Mouse (Mus musculus) neural tube, embryonic 10.5 days (tissue): ENCODE data around the gene Rph3a.
"Not testable (repeated sequence)": the region's sequence is repeated elsewhere in the genome, so short reads cannot be mapped to it uniquely, and the experiment has no call there.

Experiments used
- DNase-seq: peaks from one replicate; pipeline ENCODE4 v3.0.0-alpha.2; 2017; ENCODE audit warnings: low spot score; ENCODE audit errors: extremely low spot score

Rph3a gene

DNA sequence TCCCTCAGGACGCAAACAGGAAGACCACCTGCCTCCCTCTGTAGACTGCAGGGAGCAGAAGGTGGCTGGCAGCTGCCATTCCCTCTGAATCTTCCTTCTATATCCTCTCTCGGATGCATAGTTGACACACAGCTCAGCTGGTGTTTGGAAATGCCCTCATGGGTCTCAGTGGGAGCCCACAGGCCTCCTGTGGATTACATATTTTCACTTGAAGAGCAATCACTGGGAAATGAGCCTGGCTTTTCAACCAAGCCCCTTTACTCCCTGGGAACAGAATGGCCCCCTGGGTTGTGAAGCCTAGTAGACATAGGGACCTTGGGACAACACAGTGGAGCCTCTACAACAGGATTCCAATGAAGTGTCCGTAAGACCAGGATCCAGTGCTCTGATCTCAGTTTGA is 33.8 kb downstream of the Rph3a start:
- DNase-seq = no peak

DNA sequence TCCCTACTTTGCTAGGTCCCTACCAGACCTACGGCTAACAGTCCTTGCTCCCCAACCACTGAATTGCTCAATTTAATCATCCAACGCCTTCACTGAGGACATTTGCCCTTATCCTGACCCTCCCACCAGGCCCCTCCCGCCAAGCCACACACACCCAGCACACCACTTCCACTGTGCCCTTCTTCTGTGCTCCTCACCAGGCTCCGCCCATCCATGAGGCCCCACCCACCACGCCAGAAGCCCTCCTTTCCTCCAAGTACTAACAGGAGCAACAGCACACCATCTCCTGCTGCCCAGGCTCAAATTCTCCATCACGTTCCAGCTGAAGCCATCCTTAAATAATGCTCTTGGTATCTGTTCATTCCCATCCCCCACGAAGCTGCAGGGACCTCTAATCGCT is 35.4 kb downstream of the Rph3a start:
- DNase-seq = no peak

DNA sequence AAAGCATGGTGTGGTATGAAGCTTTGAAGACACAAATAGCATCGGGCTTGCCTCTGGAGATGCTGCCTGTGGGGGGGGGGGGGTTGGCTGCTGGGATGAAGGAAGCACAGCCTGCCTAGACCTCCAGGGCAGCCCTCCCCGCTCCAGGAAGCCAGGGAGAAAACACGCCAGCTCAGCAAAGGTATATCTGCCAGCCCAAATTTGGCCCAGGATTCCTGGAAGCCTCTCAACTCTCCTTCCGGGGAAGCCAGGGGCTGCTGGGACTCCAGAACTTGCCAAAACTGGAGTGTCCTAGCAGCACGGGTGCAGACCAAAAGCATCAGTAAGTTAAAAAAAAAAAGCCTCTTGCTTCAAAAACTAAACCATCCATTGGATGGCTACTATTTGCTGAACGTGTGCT is 37.6 kb downstream of the Rph3a start:
- DNase-seq = no peak

DNA sequence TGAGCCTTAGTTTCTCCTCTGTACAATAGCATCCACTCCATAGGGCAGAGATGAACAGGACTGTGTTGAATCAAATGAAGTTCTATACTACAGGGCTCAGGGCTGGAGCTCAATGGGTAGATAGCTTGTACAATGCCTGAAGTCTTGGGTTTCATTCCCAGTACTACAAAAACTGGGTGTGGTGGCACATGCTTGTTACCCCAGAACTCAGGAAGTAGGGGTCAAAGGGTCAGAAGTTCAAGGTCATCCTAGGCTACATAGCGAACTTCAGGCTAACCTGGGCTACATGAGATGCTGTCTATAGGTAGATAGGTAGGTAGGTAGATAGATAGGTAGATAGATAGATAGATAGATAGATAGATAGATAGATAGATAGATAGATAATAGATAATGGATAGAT is 38.6 kb downstream of the Rph3a start:
- DNase-seq = no peak

DNA sequence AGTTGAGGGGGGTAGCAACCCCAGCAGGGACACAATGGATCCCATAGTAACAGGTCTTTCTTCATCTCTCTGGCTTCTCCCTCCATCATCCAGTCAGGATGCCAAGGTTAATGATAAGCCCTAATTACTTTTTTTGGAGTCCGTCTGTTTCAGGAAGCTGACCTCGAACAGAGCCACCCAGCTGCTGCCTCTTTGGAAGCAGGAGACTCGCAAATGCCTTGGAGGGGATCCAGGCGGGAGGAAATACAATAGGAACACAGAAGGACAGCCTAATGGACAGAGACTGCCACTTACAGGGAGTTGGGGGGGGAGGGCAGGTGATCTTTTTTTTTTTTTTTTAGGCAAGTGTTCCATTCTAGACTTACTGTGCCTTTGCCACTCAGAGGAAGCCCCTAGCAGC is 40.2 kb downstream of the Rph3a start:
- no peak for DNase-seq

DNA sequence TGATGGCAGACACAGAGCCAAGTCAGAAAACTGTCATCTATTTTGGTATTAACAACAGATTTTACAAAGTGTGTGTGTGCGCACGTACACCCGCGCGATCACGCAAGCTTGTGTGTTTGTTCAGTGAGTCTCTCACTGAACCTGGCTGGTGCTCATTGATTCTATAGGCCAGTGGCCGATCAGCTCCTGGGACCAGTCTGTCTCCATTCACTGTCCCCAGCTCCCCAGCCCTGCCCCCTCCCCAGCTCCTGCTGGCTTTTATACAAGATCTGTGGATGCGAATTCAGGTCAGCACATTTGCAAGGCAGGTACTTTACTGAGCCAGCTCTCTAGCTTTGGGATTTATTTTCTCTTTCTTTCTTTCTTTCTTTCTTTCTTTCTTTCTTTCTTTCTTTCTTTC is 41.1 kb downstream of the Rph3a start:
- DNase-seq = no peak

DNA sequence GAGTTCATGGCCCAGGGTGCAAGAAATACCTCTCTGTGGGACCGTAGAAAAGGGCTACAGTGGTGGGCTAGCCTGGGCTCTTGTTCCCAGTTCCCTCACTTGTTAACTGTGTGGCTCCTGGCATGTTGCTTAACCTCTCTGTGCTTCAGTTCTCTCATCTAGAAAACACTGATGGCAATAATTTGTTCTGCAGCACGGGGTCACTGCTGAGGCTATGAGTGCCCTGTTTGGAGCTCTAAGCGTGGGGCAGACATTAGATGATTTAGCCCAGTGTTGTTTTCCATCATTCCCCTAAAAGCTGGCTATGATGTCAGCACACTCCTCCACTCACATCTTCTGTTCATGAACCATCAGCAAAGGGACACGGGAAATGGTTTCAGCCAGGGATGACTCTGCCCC is 41.8 kb downstream of the Rph3a start:
- DNase-seq = no peak

DNA sequence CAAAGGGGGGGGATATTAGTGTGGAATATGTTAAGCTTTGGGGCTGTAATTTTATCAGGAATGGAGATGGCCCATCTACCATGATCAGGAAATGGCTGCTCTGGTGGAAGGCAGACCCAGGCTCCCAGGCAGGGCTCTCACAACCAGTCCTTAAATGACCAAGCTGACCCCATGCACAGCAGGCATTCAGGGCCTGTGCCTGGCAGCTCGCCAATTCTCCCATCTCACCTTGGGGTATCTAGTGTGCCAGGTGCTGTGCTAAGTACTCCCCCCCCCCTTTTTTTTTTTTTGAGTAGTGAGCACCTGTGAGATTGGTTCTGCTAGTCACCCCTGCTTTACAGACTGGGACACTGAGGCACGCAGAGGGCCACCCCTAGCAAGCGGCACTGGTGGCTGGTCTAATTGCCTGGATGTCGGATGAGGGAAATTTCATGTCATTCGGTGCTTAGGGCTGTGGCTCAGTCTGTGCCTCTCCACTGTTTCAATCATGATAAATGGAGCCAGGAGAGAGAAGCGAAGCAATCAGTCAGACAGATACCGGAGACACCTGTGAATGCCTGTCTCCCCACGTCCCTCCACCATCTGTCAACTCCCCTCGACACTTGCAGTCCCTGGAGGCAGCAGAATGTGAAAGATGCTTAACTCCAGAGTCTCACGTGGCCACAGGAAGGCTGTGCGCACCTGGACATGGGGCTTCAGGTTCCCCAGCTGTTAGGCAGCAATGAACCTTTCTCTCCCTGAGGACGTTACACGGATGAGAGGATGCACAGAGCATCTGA is 42.3 kb downstream of the Rph3a start:
- DNase-seq = no peak

DNA sequence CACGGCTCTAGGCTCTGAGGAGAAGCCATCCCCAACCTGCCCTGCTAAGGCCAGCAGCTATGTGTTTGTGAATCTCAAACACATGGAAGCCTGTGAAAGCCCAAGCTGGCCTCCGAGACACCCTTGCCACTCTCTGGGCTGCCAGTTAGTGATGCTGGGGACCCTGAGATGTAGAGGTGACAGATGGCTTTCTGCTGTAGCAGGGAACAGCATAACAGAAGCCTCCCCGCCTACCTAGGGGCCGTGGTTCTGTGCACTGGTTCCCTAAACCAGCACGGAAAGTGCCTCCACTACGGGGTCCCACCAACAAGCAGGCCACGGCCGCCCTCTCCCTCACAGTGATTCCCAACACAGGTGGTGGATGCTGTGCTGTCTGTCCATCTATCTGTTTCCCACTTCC is 43.0 kb downstream of the Rph3a start:
- DNase-seq = no peak

DNA sequence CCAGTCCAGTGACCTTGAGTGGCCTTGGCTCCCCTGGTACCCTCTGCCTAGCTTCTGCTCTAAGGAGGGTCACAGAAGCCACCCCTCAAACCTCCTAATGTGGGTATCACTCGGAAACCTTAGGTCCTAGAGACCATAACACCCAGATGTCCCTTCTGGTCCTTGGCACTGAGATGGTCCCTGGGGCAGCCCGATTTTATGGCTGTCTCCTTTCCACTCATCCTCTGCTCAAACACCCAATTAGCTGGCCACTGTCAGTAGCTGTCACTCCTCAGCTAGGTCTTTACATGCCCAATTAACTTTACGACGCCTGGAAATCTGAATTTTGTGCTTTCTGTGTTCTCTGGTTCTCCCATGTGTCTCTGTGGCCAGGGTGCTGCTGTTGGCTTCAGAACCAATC is 43.7 kb downstream of the Rph3a start:
- no peak for DNase-seq

DNA sequence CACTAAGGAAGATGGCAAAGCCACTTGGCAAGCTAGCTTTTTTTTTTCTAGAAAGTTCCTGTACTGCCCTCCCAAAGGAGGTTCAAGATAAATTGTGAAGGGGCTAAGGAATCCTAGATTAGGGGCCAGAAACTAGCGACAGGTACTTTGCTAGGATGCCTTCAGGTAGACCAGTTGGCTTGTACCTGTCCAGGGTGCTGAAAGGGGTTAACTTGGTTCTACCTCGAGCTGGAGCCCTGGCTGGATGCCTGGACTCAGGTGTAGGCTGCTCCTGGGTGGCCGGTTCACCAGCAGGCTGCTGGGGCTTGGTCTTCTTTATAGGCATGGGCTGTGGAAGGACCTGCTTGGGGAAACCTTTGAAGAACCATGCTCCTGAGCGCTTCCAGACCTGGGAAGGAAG is 48.9 kb downstream of the Rph3a start:
- DNase-seq = no peak

DNA sequence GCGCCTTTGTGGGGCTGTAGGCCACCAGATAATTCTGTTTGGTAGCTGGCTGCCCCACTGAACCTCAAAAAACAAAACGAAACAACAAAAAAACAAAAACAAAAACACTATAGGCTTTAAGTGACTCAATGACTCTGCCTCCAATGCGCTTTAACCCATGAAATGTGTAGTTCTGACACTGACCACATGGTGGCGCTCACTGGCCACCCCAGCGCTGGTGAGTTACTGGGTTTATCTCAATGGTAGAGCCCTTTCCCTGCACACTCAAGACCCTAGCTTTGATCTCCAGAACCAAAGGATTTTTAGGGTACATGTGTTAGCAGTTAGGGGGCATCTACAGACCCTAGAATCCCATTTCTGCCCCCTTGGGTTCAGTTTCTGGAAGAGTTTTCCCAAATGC is 55.9 kb downstream of the Rph3a start:
- peak; percentile 67 for DNase-seq

DNA sequence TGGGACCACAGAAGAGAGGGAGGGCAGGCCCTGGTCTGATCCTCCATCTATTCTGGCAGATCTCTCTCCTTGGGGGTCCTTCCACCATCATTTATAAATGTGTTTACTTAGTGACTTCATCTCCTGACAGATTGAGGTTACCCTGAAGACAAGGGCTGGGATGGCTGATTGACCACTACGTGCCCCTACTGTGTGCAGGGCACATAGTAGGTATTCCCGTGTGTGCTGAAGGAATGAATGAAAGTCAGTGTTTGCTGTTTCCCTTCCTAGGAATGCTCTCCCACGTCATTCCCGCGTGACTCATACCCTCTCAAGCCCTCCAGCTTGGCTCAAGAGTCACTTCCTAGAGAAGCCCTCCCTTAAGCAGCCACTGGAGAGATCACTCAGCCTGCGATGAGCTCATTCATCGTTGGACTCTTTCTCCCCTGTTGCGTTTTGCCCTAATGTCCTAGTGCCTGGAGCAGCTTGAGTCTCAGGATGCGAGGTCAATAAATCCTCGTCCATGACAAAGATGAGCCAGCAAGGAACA is 57.6 kb downstream of the Rph3a start:
- DNase-seq = no peak

DNA sequence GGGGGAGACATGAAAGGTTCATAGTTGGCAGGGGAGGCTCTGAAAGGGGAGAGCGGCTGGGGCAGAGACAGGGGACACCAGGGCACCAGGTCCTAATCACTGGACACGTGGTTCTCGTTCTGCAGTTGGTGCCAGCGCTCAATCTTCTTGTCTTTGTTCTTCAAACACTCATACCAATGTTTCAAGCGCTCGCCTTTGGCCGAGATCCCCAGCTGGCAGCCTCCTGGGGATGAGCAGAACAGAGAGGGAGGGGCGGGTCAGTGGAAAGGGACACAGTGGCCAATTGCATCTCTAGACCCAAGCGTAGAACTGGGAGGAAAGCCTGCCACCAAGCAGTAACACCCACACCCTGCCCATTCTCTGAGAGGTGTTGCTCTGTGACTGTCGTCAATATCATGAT is 67.8 kb downstream of the Rph3a start:
- DNase-seq = no peak

DNA sequence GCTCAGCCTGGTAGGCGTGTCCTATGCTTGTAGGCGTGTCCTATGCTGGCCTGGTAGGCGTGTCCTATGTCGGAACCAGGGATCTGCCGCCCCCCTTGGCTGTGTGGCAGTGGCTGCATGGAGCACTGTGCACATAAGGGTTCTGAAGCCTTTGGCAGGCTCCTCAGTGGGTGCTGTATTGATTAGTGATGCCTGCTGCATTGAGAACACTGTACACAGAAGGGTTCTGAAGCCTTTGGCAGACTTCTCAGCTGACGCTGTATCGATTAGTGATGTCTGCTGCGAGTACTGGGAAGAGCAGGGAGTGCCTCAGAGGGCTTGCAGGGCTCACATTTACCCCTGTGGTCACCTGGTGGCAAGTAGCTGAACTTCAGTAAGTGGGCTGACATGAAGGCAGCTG is 71.3 kb downstream of the Rph3a start:
- no peak for DNase-seq

DNA sequence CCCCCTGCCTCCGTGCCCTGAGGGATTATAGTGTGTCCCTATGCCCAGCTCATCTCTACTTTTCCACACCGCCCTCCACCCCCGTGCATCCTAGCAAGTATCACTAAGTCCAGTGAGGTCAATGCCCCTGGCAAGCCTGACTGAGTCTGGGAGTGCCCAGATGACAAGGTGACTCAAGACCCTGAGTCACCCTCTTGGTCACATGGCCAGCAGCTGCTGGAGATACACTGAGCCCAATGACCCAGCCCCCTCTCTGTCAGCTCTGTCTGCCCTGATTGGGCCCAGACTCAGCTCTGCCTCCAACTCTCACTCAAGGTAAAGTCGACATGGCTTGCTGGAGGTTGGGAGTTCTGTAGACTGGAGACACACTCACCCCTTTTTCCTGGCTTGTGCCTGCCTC is 72.1 kb downstream of the Rph3a start:
- DNase-seq = no peak

DNA sequence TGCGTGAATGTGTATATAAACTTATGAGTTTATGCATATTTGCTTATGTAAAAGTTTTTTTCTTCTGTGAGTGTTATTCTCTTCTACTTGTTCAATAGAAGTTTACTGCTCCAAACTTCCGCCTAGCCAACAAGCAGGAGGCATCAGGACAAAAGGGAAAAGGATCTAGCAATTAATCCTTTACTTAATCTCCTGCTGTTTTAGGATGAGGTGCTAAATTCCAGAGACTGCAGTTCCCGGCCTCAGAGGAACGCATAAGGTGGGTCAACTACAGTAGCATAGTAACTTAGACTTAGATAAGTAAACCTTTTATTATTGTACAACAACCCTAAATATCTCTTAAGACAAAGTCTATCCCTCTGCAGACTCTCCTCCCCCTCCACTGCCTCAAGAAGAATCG is 75.9 kb downstream of the Rph3a start:
- no peak for DNase-seq

DNA sequence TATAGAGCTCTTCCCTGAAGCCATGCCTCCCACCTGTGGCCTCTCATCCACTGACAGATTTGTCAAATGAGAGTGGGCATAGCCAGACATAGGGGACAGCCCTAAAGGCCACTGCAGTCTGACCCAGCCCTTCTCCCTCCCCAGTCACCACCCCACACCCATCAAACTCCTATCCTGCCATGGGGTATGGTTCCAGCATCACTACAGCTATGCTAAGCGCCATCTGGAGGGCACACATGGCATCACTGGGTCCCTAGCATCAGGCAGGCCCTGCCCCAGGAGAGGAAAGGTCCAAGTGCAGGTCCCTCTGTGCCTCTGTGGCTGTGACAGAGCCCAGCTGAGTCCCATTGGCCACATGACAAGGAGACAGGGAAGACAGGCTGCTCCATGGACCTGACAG is 82.9 kb downstream of the Rph3a start:
- DNase-seq = no peak

DNA sequence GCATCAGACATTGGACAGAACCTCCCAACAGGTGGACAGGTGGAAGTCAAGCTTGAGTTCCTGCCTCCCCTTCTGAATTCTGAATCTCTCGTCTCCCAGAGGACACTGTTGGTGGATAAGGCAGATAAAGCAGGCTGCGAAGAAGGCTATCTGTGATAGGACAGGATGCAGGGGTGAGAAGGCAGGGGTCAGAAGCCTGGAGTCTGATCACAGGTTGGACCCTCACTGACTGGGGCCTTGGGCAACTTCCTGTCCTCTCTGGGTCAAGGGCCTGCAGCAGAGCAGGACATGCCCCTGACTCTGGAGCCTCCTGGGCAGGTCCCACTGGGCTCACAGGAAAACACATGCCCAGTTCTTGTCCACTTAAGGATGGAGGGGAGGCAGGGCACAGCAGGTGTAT is 83.6 kb downstream of the Rph3a start:
- DNase-seq = not testable (repeated sequence)

DNA sequence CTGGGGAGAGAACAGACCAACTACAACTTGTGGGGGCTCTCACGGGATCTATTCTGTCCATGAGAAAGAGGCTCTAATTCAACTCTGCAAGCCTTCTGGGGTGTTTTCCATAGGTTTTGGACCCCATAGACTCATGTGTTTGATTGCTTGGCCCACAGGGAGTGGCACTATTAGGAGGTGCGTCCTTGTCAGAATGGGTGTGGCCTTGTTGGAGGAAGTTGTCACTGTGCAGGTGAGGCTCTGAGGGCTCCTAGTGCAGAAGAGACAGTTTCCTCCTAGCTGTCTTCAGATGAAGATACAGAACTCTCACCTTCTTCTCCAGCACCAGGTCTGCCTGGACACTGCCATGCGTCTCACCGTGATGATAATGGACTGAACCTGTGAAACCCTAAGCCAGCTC is 85.4 kb downstream of the Rph3a start:
- not testable (repeated sequence) for DNase-seq

DNA sequence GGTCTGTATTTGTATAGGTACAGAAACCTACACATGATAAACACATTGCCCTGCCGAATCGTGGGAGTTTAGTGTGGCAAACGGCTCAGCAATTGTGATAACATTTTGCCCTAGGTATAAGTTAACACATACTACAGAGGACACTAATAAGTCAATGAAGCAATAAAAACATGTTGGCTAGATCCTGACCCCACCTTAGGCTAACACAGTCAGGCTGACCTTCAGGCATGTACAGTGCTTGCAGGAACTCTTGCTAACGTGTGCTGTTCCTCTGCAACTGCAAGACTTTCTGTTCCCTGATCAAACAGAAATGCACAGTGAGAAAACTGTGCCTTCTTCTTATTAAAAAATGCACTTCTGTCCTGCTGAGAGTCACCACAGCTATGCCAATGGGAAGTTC is 85.9 kb downstream of the Rph3a start:
- no peak for DNase-seq

DNA sequence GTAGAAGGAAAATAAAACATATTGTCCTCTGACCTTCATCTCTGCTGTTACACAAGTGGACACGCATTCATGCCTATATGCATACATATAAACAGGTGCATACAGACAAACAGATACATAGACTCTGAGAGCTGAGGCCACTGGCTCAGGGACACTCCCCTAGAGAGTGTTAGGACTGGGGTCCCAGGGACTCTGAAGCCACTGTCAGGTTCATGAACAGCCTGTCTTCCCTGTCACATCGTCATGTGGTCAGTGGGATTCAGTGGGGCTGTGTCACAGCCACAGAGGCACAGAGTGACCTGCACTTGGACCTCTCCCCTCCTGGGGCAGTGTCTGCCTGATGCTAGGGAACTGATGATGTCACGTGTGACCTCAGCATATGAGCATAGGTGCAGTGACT is 89.6 kb downstream of the Rph3a start:
- no peak for DNase-seq

DNA sequence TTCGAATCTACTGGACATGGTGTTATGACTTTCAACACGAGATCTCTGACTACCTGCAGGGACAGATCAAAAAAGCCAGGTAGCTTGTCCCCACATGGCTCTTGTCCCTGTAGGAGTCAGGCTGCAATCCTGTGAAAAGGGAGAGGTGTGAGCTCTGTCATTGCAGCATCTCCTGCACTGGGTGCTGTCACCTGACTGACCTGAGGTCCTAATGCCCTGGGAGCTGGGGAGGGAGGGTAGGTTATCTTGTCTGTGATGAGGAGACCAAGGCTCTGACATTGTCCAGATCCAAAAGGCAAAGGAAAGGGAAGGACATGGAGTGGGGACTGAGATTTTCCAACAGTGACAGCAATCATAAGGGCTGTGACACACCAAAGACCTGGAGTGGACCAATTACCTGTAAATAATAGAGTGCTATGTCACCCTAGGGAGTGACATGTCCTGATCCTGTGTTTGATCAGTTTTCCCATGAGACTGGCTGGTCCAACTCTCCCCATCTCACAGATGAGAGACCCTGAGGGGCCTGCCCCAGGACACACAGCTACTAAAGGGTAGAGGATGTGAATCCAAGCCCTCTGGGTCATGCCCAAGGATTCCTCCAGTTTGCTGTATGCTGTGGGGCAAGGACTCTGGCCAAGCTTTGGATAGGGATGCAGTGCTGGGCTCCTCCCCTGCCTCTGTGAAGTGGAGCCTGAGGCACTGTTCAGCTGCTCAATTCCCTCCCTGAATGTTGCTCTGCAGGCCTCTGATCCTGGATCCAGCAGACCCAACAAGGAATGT is 90.5 kb downstream of the Rph3a start:
- DNase-seq = not testable (repeated sequence)
